Mouse (Mus musculus): ENCODE measurements around the gene Mrgprb1. TPM values are rescaled to one million over a fixed set of nuclear protein-coding genes. Genes with fewer than 3 reads are reported as not detected.

Gene Mrgprb1
- not detected for total RNA-seq (2023)

GRCm38 (mm10) chr7:48456242-48456641 is at the start of gene Mrgprb1:
TSS of gene Mrgprb1 (minus strand) at chr7:48456342.

GRCm38 (mm10) chr7:48499221-48499620 is 43.1 kb upstream of the Mrgprb1 start, which contains the start of gene Mrgprx2:
TSS of gene Mrgprx2 (minus strand) at chr7:48499321.

Other genes with a start within 250 kb of the Mrgprb1 start
- not detected for gene Mrgprb8, start 67.8 kb downstream of the Mrgprb1 start, total RNA-seq (2023)
- gene Mrgprx2, start 43.0 kb upstream of the Mrgprb1 start, total RNA-seq (2023): not detected
- gene Mrgprb2, start 101.7 kb upstream of the Mrgprb1 start, total RNA-seq (2023): not detected
- not detected for gene Mrgprb3, start 187.5 kb upstream of the Mrgprb1 start, total RNA-seq (2023)

Measured in CD8-positive naive resting alpha-beta T cell, adult 57 days (primary cell).